Mouse (Mus musculus) cortical plate, adult 2 months (tissue): ENCODE measurements around the gene Ehbp1. TPM values are rescaled to one million over a fixed set of nuclear protein-coding genes. Genes with fewer than 3 reads are reported as not detected.

Experiments used
- H3K27ac ChIP-seq: fragments of 200-500 bp; 2 replicates; pipeline ENCODE4 v1.5.1; 2012; ENCODE audit warnings: low read length, control low read depth, inconsistent platforms; ENCODE audit not compliant: insufficient read depth
- H3K4me1 ChIP-seq: fragments of 200-500 bp; 2 replicates; pipeline ENCODE4 v1.6.1; 2011; ENCODE audit warnings: low read length; ENCODE audit not compliant: control insufficient read depth, insufficient read depth
- H3K4me3 ChIP-seq: fragments of 200-500 bp; 2 replicates; pipeline ENCODE4 v1.5.1; 2011; ENCODE audit warnings: mild to moderate bottlenecking, low read length, control low read depth; ENCODE audit not compliant: insufficient read depth
- CTCF ChIP-seq: fragments of 200-500 bp; IDR thresholded peaks from 2 replicates; pipeline ENCODE4 v1.5.1; 2011; ENCODE audit warnings: mild to moderate bottlenecking, control low read depth, low read length; ENCODE audit not compliant: insufficient read depth; ENCODE audit errors: extremely low read depth
- POLR2A ChIP-seq: fragments of 200-500 bp; IDR thresholded peaks from 2 replicates; pipeline ENCODE4 v1.6.1; 2011; ENCODE audit warnings: mild to moderate bottlenecking, low read length, control low read depth; ENCODE audit not compliant: insufficient read depth; ENCODE audit errors: extremely low read depth
- polyA plus RNA-seq: library from polyadenylated mRNA; depleted of rRNA; stranded (reverse); fragments of >200 nt; gene quantifications from 2 replicates; pipeline ENCODE4 v1.2.3, GENCODE M21; 2012

Ehbp1 gene
- polyA plus RNA-seq, 1 experiment: 26.4 TPM

DNA sequence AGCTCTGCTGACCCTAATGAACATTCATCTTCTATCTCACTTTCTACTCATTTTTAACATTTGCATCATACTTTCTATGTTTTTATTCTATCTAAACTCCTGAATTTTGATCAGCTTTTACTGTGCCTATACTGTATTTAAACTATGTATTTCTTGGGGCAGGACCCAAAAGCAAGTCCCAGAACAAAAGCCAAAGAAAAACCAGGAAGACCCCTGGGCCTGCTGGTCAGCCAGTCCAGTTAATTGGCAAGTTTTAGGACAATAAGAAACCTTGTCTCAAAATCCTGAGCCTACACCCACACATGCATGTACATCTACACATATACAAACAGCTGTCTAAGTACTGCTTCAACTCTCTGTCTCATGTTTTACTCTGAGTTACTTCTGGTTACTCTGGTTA is 161.9 kb downstream of the Ehbp1 start:
- peaks cover 2% of the 10 kb centered on the region; the same call in 1 of the 2 replicates for H3K4me1 ChIP-seq
- no peak overlapping the region for H3K27ac ChIP-seq
- no peak for TF ChIP-seq POLR2A
- no peak for TF ChIP-seq CTCF
- no peak overlapping the region for H3K4me3 ChIP-seq

DNA sequence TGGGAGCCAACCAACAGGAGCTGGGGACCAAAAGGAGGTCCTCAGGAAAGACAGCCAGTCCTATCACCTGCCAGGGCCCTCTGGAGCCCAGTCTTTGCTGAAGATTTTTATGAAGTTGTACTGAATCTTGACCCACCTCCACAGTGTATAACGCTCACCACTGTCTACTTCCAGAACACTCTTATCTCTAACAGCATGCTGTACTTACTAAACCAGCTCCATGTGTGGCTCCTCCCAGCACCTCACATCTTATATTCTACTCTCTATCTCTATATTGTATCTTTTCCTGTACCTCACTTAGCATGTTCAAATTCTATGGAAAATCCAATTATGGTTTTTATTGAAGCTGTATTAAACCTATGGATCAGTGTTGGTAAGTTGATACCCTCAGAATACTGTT is 163.5 kb downstream of the Ehbp1 start:
- H3K27ac ChIP-seq: no peak overlapping the region
- no peak overlapping the region for H3K4me3 ChIP-seq
- TF ChIP-seq POLR2A (no peak), CTCF (no peak)
- H3K4me1 ChIP-seq: peaks cover 2% of the 10 kb centered on the region; the same call in 1 of the 2 replicates

DNA sequence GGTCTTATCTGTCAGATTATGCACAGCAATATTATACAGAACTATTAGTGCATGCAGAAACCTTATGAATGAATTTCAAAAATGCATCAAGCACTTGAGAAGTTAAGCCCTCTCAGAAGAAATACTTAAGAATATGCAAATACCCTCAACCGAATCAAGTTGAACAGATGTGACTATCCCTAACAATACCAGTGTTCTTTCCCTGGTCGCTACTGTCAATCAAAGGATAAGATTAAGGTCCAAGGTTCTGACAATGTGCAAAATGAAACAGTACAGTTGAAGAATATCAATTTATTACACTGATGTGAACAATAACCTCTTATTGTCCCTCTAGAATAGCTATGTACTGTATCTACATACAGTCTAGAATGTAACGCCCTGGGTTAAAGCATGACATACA is 167.8 kb downstream of the Ehbp1 start:
- Histone ChIP-seq H3K4me1 (peaks cover 2% of the 10 kb centered on the region; the same call in 1 of the 2 replicates), H3K4me3 (no peak overlapping the region), H3K27ac (no peak overlapping the region)
- TF ChIP-seq CTCF (no peak), POLR2A (no peak)

DNA sequence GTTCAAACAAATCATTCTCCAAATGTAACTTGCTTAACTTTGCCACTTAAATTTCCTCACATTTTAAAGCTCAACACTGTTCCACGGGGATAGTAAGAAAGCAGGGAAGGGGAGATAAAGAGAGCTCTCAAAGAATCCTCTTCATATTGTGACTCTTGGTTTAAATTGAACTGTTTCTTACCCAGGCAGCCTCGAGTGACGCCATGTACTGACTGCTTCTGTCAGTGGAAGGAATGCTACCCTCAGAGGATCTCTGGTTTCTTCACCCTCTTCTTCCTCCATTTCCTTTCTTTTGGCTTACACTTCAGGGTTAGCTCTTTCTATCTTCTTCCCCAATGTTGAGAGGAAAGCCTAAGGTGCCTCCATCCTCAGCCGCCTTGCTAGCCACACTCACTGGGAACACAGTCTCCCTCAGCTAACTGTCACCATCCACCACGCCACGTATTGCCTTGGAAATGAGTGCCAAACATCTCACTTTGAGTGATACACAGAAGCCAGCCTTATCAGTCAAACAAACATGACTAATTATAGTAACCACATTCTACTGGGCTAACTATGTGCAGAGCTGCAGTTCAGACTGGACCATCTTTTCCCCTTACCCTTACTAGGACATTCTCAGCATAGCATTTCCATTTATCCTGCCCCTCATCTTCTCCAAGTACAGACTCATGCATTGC is 171.0 kb downstream of the Ehbp1 start:
- no peak overlapping the region for H3K4me3 ChIP-seq
- no peaks in the 10 kb centered on the region for H3K4me1 ChIP-seq
- no peak overlapping the region for H3K27ac ChIP-seq
- TF ChIP-seq CTCF (no peak), POLR2A (no peak)

DNA sequence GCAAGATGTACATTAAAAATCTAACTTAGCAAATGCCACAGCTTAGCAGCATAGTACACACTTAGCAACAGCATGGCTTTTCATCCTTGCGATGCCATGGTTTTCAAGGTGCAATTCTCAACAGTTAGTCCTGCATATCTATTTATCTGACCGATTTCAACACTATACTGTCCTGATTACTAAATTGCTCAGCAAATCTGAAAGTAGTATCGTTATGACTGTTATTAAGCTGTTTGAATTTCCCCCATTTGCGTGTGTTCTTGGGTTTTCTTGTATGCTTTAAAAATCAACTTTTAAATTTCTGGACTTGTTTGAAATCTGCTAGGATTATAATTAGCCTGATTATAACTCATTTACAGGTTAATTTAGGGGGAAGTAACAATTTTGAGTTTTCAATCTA is 184.2 kb downstream of the Ehbp1 start:
- no peaks in the 10 kb centered on the region for H3K4me1 ChIP-seq
- no peak for TF ChIP-seq POLR2A
- no peak for TF ChIP-seq CTCF
- no peak overlapping the region for H3K4me3 ChIP-seq
- no peak overlapping the region for H3K27ac ChIP-seq

DNA sequence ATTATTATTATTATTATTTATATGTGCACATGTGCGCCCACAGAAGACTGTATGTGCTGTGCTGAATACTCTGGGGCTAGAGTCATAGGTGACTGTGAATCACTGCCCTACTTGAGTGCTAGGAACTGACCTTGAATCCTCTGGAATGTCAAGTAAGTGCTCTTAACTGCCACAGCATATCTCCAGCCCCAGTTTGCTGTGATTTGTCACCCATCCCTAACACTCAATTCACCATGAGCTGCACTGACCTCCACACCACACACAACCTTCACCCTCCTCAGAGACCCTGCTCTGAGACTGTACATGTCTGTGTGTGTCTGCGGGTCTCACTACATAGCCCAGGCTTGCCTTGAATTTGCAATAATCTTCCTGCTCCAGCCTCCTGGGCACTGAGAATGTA is 185.9 kb downstream of the Ehbp1 start:
- TF ChIP-seq POLR2A: no peak
- no peak for TF ChIP-seq CTCF

DNA sequence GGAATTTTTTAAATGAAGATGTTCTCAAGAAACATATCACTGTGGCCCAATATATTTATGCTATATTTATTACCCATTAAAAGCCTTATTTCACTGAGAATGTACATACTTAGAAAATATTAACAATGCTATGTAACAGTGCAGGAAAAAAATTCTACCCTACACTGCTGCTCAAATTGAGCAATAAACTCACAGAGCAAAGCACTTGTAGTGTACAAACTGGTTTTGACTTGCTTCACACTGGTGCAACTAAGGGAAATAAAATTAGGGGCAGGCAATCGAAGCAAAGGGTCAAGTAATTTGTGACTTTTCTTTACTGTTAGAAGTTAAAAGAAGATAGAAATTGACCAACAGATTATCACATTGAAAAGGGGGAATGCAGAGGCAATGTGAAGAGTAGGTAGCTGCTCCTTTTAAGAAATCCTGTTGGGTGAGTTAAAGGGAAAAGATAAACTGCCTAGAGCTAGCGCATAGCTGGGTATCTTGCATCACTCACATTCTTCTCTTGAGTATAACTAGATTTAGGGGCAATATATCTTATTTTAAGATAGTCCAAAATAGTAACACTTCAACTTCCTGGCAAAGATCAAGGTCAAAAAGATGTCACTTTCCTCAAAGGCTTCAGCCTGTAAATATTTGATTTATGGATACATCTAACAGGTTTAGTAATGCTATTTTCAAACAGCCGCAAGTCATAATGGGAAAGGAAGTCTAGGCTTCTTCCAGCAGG is 186.6 kb downstream of the Ehbp1 start:
- no peak overlapping the region for H3K27ac ChIP-seq
- H3K4me3 ChIP-seq: no peak overlapping the region
- no peak for TF ChIP-seq CTCF
- no peaks in the 10 kb centered on the region for H3K4me1 ChIP-seq

More for the DNA sequence above, 185.9 kb downstream of the Ehbp1 start:
- no peak overlapping the region for H3K4me3 ChIP-seq
- H3K27ac ChIP-seq: no peak overlapping the region
- H3K4me1 ChIP-seq: no peaks in the 10 kb centered on the region

DNA sequence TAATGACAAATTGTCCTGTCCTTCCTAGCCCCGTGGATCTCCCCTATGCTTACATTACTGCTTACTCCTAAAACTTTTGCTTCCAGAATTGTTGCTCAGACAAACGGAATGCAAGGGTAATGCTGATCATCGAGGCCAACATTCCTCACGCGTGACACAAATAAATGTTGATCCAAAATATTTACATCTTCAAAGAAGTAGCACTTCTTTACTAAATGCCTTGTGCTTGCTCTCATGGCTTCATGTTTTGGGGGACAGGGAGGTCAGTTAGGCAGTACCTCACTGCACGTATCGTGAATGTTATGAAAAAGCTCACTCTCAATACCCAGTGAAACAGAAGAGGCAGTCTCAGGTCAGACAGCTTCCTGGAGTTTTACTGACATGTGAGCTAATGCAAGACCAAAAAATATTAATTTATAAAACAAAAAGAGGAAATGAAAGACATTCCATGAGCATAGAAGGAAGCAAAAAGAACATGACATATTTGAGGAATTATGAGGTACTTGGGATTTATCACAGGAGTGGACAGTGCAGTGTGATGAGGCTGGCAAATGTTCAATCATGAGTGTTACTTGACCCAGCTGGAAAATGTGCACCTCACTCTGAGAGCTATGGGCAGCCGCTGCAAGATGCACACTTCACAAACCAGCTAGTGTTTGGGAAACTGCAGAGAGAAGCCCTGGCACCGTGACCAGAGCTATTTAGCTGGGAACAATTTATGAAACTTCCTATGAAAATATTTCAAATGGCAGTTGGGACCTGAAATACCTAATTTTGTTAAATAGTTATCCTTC is 187.4 kb downstream of the Ehbp1 start:
- Histone ChIP-seq H3K27ac (no peak overlapping the region), H3K4me1 (no peaks in the 10 kb centered on the region), H3K4me3 (no peak overlapping the region)
- TF ChIP-seq POLR2A (no peak), CTCF (no peak)

DNA sequence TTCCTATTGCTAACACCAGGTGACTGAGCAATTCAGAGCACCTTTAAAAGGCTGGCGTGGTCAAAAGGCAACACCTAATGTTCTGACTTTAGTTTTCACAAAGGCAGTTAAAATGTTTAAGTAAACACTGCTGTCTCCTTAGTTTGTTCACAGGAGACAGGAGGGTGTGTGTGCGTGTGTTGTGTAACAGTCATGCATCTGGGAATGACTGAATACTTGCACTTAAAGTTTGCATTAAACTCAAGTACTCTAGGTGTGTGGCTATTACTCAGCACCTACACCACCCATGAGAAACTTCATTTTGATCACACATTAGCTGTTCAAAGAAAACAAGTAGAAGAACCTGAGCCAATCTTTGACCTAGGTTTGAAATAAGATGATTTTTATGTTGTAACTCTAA is 201.4 kb downstream of the Ehbp1 start:
- H3K4me1 ChIP-seq: no peaks in the 10 kb centered on the region
- TF ChIP-seq CTCF (no peak), POLR2A (no peak)
- no peak overlapping the region for H3K4me3 ChIP-seq
- no peak overlapping the region for H3K27ac ChIP-seq
